Mouse (Mus musculus): ENCODE data around the gene Hif3a. TPM values are rescaled to one million over a fixed set of nuclear protein-coding genes. Genes with fewer than 3 reads are reported as not detected.

Gene Hif3a
- total RNA-seq, 2 experiments from 2014 or later, result 6.5 to 16.9 TPM

- no peak for DNase-seq (ENCODE audit: extremely low spot score in 1 of 2, low spot score in 2 of 2)
- intact Hi-C loops (cut with DNase I), result loop anchor here (2.0 kb wide), 1 partner anchor 53 kb away; no protein-coding TSS in a partner anchor
Observed at GRCm38 (mm10) chr7:17003230-17003960, 58.8 kb downstream of the Hif3a start.

- peak; percentile 76 to 86 for DNase-seq (ENCODE audit: extremely low spot score in 1 of 2, low spot score in 2 of 2)
Observed at GRCm38 (mm10) chr7:17002375-17003195, 59.6 kb downstream of the Hif3a start.

GRCm38 (mm10) chr7:16999650-17000049 is 62.6 kb downstream of the Hif3a start:
- intact Hi-C loops (cut with DNase I), result no loop called here
- DNase-seq (ENCODE audit: extremely low spot score in 1 of 2, low spot score in 2 of 2), result peak; percentile 79 to 84

More at GRCm38 (mm10) chr7:17002375-17003195, 59.6 kb downstream of the Hif3a start:
- intact Hi-C loops (cut with DNase I), result loop anchor here (1.0 to 2.0 kb wide), 2 partner anchors 52 to 70 kb away; no protein-coding TSS in a partner anchor

- intact Hi-C loops (cut with DNase I), result no loop called here
- no peak for DNase-seq (ENCODE audit: extremely low spot score in 1 of 2, low spot score in 2 of 2)
Observed at GRCm38 (mm10) chr7:16999233-16999632, 63.0 kb downstream of the Hif3a start.

GRCm38 (mm10) chr7:16995345-16995744 is 66.9 kb downstream of the Hif3a start:
- no peak for DNase-seq (ENCODE audit: extremely low spot score in 1 of 2, low spot score in 2 of 2)
- intact Hi-C loops (cut with DNase I), result no loop called here

GRCm38 (mm10) chr7:16994400-16994799 is 67.8 kb downstream of the Hif3a start:
- no peak for DNase-seq (ENCODE audit: extremely low spot score in 1 of 2, low spot score in 2 of 2)
- intact Hi-C loops (cut with DNase I), result no loop called here

- intact Hi-C loops (cut with DNase I), result no loop called here
- peak in 1 of 2 experiments; percentile 86 for DNase-seq (ENCODE audit: extremely low spot score in 1 of 2, low spot score in 2 of 2)
Observed at GRCm38 (mm10) chr7:16993651-16994399, 68.4 kb downstream of the Hif3a start.

GRCm38 (mm10) chr7:16992451-16992807 is 69.8 kb downstream of the Hif3a start, which contains the start of gene Ccdc8:
Gene Ccdc8, plus strand, starts transcription at chr7:16992708.
- DNase-seq (ENCODE audit: extremely low spot score in 1 of 2, low spot score in 2 of 2), result no peak
- intact Hi-C loops (cut with DNase I), result no loop called here

- peak in 1 of 2 experiments; percentile 58 for DNase-seq (ENCODE audit: extremely low spot score in 1 of 2, low spot score in 2 of 2)
- intact Hi-C loops (cut with DNase I), result no loop called here
Observed at GRCm38 (mm10) chr7:16991681-16992450, 70.4 kb downstream of the Hif3a start.

GRCm38 (mm10) chr7:16990006-16990744 is 72.1 kb downstream of the Hif3a start:
- DNase-seq (ENCODE audit: extremely low spot score in 1 of 2, low spot score in 2 of 2), result no peak
- intact Hi-C loops (cut with DNase I), result no loop called here

- intact Hi-C loops (cut with DNase I), result no loop called here
- DNase-seq (ENCODE audit: extremely low spot score in 1 of 2, low spot score in 2 of 2), result no peak
Observed at GRCm38 (mm10) chr7:16988405-16988804, 73.8 kb downstream of the Hif3a start.

- no peak for DNase-seq (ENCODE audit: extremely low spot score in 1 of 2, low spot score in 2 of 2)
- intact Hi-C loops (cut with DNase I), result no loop called here
Observed at GRCm38 (mm10) chr7:16987541-16988149, 74.6 kb downstream of the Hif3a start.

- DNase-seq (ENCODE audit: extremely low spot score in 1 of 2, low spot score in 2 of 2), result peak; percentile 90 to 93
Observed at GRCm38 (mm10) chr7:16982859-16983568, 79.2 kb downstream of the Hif3a start, which contains the start of gene Gm42372. Gene Gm42372, plus strand, starts transcription at chr7:16983086.

More at GRCm38 (mm10) chr7:16982859-16983568, 79.2 kb downstream of the Hif3a start, which contains the start of gene Gm42372:
- intact Hi-C loops (cut with DNase I), result no loop called here

All from left cerebral cortex, postnatal 10 days (tissue).